Mouse (Mus musculus): Measurements from ENCODE around the gene Mc3r.

- TF ChIP-seq EP300 (IDR thresholded peaks at IDR 0.05; ENCODE audit: low read depth) (no peak), CTCF (IDR thresholded peaks at IDR 0.05; ENCODE audit: low read depth) (no peak)
Observed at GRCm38 (mm10) chr2:172278979-172279378, 30.7 kb downstream of the Mc3r start.
